Mouse (Mus musculus): ENCODE data around the gene Dppa5a. TPM values are rescaled to one million over a fixed set of nuclear protein-coding genes. Genes with fewer than 3 reads are reported as not detected.

Gene Dppa5a
- polyA plus RNA-seq (2017; shearing (Covaris generic)), result not detected

DNA sequence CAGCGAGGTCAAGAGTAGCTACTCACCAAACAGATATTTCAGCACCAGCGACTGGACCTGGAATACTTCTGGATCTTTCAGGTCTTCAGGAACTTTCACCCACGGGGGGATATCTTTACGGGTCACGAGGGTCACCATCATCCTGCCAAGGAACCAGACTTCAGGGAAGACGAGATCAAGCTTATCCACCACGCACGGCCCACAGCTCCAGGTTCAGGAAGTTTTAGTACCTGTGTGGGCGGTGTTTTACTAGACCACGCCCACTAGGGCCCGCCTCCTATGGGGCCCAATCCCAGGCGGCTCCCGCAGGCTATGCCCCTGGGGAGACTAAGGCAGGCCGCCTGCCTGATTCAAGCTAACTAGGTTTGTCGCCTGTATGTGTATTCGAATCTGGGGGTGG, at the start of gene Dppa5a:
Gene Dppa5a, minus strand, starts transcription at position 219 of the 400 bp plus-strand sequence.

DNA sequence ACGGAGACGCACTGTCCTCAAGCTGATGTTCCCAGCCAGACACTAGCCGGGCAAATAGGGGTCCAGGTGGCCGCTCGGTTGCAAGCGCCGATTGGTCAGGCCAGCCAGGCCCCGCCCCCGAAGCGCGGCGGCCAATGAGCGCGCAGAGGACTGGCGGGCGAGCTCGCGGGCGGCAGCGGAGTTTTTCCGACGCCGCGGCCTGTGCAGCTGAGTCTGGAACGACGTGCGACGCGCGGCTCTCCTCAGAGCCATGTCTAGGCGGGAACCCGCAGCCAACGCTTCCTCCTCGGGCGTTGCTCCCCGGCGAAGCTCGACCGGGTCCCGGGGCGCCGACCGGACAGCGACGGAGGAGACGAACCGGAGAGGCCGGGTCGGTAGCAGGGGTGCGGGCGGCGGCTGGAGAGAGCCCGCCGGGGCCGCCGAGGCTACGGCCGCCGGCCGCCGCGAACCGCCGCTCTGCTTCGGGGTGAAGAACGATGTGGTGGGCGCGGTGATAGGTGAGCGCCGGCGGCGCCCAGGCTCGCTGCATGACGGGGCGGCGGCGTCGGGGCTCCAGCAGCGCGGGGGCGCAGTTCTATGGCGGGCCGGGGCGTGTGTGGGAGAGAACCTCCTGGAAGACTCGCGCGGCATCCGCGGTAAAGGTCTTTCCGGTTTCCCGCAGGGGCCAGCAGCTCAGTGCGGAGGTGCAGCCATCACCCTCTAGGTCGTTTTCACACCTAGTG, 27.8 kb upstream of the Dppa5a start, which contains the start of gene Ddx43:
Gene Ddx43, plus strand, starts transcription at position 148 of the 722 bp plus-strand sequence.

DNA sequence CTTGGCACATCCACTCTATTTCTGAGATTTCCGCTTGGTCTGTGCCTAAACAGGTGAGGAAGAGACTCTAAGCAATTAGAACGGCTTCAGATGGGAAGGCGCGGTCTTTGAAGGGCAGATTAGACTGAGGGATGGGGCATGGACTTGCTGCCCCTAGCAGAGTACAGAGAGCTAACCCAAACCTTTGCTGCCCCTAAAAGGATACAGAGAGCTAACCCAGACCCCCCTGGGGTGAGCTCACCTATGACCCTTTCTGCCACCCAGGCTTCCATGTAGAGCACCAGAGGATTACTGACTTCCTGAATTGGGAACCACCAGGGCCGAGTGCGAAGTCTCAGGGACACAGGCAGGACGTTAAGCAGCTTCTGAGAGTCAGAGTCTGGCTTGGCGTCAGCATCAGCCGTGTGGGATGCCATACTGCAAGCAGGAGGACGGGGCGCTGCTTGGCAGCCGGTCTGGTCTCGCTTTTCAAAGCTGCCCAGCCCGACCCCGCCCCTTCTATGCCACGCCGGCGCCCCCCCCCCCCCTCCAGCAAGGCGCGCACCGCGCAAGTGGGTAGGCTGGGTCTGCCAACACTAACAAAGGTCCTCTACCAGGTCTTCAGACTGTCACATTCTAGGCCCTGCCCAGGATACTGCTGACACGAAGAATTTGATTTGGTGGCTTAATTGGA, 10.3 kb upstream of the Dppa5a start, which contains the start of gene Ooep:
Gene Ooep, minus strand, starts transcription at position 613 of the 673 bp plus-strand sequence.

DNA sequence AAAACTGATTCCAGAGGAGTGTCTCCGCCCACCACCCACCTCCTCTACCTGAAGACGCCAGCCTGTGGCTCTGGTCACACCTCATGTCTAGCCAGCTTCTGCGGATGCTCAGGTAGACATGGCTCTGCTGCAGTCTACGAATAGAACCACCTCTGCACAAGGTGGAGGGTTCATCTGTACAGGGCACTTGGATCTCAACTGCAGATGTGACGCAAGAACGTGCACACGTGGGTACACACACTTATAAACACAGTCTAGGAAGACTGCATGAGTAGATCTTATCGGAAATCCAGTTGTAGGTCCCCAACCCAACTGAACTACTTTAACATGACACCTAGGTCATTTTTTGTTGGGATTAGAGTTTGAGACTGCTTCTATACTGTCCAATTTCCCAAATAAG, 12.4 kb downstream of the Dppa5a start, which contains the start of gene Gsta2:
Gene Gsta2, minus strand, starts transcription at position 178 of the 400 bp plus-strand sequence.

DNA sequence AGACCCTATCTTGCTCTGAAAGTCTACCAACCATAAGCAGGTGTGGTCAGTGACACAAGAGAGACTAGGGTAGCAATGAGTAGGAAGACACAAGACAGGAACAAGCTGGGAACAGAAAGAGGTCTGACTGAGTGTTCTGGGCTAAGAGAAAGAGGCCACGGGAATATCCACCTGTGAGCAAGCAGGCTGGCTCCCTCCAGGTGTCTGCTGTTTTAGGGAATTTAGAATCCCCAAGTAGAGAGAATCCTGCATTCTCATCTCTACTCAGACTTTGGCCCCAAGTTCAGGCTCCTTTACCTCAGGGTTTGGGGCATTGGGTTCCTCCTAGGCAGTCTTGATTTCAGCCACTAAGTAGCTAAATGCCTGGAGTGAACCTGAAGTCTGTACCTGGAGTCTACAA, 40.7 kb downstream of the Dppa5a start, which contains the start of gene Omt2b:
Gene Omt2b, plus strand, starts transcription at position 301 of the 400 bp plus-strand sequence.

Other genes starting within 250 kb of the Dppa5a start
- gene Gsta4, start 185.4 kb downstream of the Dppa5a start, polyA plus RNA-seq (2017; shearing (Covaris generic)), result 1.8 TPM
- not detected for gene Gsta1, start 137.5 kb downstream of the Dppa5a start, polyA plus RNA-seq (2017; shearing (Covaris generic))
- gene Gm3776, start 111.0 kb downstream of the Dppa5a start, polyA plus RNA-seq (2017; shearing (Covaris generic)), result not detected
- not detected for gene Gm10639, start 78.3 kb downstream of the Dppa5a start, polyA plus RNA-seq (2017; shearing (Covaris generic))
- not detected for gene Omt2a, start 53.4 kb downstream of the Dppa5a start, polyA plus RNA-seq (2017; shearing (Covaris generic))
- gene Omt2b, start 40.6 kb downstream of the Dppa5a start, polyA plus RNA-seq (2017; shearing (Covaris generic)), result not detected
- gene Gsta2, start 12.4 kb downstream of the Dppa5a start, polyA plus RNA-seq (2017; shearing (Covaris generic)), result not detected
- gene Ooep, start 10.5 kb upstream of the Dppa5a start, polyA plus RNA-seq (2017; shearing (Covaris generic)), result 0.22 TPM
- gene Ddx43, start 27.6 kb upstream of the Dppa5a start, polyA plus RNA-seq (2017; shearing (Covaris generic)), result 4.8 TPM
- 2.8 TPM for gene Cgas, start 75.1 kb upstream of the Dppa5a start, polyA plus RNA-seq (2017; shearing (Covaris generic))
- gene Mto1, start 80.0 kb upstream of the Dppa5a start, polyA plus RNA-seq (2017; shearing (Covaris generic)), result 19.7 TPM
- gene Gm17324, start 80.6 kb upstream of the Dppa5a start, polyA plus RNA-seq (2017; shearing (Covaris generic)), result not detected
- 5,289 TPM for gene Eef1a1, start 121.0 kb upstream of the Dppa5a start, polyA plus RNA-seq (2017; shearing (Covaris generic))
- 7.5 TPM for gene Slc17a5, start 219.9 kb upstream of the Dppa5a start, polyA plus RNA-seq (2017; shearing (Covaris generic))
- gene Cd109, start 247.4 kb upstream of the Dppa5a start, polyA plus RNA-seq (2017; shearing (Covaris generic)), result 0.27 TPM

Measured in effector memory CD4-positive, alpha-beta T cell, adult 5 months (primary cell).